Mouse (Mus musculus) gastrocnemius, postnatal 4 days (tissue): Measurements from ENCODE around the gene Rhobtb1. TPM values are rescaled to one million over a fixed set of nuclear protein-coding genes. Genes with fewer than 3 reads are reported as not detected.

Experiments used
- DNase-seq, 2 experiments: peaks; one replicate each; pipeline ENCODE4 v3.0.0; 2021 to 2022; ENCODE audit warnings: low spot score in 2 of 2, mixed read lengths in 2 of 2
- total RNA-seq, 2 experiments: library from RNA; stranded (reverse); gene quantifications; 2 replicates each; pipeline ENCODE4 v1.2.3; 2021

The Rhobtb1 gene
- total RNA-seq, 2 experiments from 2014 or later, result 23.3 to 25.9 TPM

DNA sequence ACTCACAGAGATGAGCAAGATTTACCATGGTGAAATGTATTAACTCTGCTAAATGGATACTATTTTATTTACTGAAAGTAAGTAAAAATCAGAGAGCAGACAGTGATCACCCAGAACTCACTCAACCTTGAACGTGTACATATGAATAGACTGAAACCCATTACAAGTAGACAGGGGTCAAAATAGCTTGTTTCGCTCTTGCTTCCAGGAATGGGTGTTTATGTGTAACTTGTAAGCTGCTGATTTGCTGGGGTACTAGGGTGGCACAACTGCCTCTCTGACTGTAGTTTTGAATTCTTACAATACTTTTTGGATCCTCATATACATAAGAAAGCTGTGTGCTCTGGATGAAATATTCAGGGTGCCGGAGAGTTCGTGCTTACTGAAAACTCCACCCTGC lies 93.9 kb downstream of the Rhobtb1 start:
- no peak for DNase-seq

DNA sequence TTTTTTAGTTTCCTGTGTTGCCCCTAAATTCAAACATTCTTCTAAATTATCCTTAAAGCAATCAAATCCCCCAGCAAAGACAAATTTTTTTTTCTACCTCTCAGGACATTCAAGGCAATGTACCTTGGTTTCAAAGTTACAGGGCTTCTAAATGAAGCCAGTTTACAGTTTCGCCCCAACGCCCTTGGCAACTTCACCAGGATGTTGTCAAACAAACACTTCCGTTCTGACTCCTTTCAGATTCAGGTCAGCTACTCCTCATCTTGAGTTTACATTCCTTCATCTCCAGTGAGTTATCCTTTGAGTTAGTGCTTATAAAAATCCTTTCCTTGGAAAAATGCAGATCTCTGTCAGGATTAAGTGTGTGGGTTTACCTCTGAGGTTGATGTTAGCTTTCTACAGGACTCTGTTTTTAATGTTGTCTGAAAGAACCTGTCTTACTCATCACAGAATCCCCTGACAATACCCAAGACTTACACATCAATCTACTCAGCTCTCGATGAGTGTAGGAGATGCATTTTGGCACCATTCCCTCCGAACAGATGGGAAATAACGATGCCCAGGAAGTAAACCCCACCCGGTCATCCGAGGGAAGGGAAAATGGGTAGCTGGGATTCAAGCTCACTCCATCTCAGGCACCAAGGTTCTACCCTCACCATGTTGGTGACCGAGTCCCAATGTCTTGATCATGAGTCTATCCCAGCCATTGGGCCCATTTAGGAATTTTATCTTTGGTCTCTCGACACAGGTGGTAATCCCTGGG lies 94.9 kb downstream of the Rhobtb1 start:
- no peak for DNase-seq

DNA sequence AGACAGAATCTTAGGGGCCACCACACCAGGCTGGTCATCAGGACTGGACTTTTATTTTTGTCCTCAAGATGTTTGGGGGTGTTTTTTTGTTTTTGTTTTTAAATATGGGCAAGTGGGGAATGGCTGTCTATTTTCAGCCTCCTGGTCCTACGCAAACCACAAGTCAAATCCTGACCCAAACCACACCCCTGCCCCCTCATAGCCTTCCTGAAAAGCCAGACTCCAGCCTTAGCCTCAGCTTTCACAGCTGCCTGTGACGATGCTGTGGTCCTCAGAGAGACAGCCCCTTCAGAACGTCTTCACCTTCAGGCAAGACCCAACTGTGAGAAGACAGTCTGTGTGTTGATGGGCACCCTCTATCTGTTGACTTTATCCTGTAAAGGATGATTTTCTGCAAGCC lies 95.5 kb downstream of the Rhobtb1 start:
- no peak for DNase-seq

DNA sequence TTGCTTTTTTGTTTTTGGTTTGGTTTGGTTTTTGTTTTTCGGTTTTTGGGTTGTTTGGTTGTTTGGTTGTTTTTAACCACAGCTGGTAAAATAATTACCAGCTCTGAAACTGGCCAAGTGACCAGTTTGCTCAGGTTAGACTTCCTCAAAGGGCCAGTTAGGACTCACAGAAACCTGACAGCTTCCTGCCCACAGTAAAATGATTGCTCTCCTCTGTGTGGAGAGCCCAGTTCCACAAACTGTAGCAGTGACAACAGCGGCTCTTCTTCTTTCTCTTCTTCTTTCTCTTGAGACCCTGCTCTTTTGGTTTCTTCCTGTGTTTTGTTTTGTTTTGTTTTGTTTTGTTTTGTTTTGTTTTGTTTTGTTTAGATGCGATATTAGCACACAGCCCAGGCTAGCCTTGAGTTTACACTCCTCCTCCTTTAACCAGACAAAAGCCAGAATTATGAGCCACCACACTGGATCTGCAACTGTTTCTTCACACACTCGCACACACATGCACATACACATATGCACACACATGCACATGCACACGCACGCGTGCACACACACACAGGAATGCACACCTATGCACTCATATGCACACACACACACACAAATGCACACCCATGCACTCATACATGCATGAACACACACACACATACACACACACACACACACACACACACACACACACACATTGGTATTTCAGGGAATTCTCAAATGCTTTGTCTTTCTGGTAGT lies 96.2 kb downstream of the Rhobtb1 start:
- DNase-seq, result no peak

DNA sequence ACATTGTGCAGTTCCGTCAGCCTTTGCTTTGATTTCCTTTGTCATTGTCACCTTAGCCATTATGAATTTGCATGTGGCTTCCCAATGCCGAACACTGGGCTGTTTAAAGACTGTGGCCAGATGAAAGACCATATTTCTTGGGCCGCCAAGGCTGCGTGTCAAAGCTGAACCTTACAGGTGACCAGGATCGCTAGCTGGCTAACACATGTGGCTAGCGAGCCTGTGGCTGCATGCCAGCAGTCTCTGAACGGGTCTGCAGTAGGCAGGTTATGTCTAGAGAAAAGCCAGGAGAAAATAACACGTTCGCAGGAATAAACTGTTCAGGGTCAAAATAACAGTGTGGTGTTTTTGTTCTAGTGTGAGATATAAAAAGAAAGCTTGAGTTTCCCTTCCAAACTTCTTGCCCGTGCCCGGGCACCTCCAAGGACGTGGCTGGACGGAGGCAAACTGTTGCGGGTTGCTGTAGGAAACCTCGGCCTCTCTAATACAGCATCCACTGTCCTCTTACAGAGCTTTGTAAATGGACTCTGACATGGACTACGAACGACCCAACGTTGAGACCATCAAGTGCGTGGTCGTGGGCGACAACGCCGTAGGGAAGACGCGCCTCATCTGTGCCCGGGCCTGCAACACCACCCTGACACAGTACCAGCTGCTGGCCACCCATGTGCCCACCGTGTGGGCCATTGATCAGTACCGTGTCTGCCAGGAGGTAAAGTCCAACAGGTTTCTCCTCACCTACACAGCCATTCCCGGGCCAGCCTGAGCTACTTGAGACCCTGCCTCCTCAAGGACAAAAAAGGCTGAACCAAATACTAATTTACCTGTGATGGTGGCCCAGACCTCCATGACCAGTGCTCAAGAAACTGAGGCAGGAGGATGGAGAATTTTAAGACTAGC lies 97.3 kb downstream of the Rhobtb1 start:
- DNase-seq, result no peak

DNA sequence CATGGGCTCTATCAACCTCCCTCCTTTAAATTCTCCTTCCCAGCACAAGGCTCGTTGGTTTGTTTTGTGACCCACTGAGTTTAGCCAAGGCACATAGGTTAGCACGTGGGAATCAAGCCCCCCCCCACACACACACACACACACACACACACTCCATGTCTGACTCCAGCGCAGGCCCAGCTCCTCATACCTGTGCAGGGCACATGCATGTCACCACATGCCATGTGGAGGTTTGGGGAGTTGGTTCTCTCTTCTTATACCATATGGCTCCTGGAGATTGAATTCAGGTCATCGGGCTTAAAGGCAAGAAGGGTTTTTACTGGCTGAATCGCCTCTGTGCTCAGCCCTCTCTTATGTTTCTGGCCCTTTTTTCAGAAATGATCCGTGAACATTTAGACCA lies 100.0 kb downstream of the Rhobtb1 start:
- DNase-seq, result no peak

DNA sequence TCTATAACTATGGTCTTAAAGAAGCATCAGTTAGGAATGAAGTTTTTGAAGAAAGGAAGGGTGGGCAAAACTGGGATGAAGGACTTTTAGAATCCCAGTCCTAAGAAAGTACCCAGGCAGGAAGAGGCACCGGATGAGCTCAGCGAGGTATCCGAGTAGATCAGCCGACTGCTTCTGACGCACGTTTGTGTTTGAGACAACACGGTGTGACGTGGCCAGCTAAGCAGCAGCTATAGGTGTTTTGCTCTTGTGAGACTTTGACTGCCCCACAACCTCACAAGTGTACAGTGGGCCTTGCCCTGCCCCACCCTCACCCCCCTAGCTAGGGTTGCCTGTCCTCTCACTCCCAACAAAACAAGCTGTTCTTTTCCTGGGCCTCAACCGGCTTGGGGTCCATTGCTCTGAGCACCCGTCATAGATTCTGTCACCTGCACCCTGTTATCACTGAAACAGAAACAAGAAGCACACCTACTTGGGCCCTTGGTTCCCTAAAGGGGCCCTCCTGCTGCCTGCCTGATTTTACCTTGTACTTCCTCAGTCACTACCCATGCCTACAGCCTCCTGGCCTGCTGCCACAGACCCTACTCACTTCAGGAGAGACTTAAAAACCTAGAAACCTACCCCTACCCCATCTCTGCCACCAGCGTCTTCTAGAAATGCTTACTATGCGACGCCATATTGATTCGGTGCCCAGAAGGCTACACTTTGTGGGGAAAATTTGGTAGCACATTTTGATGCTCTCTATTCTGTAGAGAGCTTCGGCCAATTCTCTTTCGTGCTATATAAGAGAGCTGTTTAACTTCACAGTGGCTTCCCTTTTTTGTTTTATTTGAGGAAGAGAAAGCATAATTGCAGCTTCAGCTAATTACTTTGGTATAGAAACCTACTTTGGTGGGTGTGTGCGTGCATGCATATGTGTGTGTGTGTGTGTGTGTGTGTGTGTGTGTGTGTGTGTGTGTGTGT lies 101.2 kb downstream of the Rhobtb1 start:
- DNase-seq, result no peak

DNA sequence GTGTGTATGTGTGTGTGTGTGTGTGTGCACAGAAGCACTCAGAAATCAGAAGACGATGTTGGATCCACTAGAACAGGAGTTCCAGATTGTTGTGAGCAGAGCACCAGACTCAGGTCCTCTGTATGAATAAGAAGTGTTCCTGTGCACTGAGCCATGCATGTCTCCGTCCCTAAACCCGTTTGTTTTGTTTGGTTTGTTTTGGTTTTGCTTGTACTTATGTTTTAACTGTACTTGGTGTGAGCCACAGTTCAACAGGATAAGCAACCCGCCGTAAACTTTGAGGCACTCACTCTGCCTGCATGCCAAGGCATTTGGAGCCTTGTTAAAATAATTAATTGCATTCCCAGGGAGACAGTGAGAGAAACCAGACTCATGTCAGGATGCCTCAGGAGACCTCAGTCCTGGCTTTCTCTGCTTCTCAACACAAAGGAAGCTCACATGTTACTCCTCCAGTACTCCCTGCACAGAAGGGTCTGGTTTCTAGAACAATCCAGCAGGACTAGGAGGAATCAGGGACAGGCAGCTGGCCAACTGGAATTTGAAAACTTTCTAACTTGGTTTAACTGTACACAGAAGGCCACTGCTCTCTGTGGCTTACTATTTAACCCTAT lies 101.9 kb downstream of the Rhobtb1 start:
- peak in 1 of 2 experiments; percentile 55 for DNase-seq

DNA sequence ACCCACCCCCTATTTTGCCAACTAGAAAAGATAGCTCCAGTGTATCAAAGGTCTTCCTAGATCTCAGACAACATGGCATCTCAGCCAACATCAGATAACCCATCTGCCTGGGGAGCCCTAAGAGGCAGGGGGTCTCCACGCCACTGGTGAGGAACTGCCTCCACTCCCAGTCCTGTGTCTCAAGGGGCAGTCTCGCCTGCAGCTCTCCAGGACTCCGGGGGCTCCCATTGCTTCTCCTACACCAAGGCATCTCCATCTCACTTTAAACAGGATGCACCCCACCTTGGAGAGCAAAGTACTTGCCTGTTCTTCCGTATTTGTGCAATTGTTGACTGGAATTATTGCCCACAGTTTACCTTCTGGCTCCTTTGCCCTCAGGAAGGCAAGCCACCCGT lies 102.4 kb downstream of the Rhobtb1 start:
- DNase-seq, result no peak

DNA sequence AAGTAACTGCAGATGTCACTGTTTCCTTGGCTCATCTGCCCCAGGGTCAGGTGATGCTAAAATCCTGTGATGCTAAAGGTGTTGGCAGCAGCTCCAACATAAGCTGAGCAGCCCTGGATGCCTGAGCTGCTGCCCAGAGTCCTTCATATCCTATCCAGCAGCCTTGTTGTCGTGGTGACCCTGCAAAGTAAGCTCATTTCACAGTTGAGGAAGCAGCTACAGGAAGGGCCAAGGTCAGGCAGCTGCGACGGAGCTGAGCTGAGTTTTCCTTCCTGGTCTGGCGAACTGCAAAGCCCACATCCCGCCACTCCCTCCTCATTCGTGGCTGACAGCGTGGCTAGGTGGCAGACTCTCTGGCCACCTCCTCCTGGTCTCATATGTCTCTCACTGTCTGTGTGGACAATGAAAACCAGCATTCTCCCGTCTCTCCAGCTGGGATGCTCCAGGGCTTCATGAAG lies 103.2 kb downstream of the Rhobtb1 start:
- DNase-seq, result peak in 1 of 2 experiments; percentile 54

DNA sequence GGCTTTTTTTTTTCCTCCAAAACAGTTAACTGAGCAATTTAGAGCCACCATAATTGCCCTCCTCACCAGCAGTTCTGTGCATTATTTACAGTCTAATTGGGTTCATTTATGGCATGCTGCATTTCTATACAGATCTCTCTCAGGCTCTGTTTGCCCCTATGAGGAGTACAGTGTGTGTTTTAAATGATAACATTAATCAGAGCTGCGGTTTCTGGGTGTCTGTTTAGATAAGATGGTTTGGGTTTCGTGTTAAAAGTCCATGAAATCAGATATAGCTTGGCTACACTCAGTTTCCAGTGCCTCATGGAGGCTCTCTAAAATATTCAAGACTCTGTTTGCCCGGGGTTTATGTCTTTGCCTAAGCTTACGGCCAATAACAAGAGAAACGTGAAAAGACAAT lies 104.4 kb downstream of the Rhobtb1 start:
- no peak for DNase-seq

DNA sequence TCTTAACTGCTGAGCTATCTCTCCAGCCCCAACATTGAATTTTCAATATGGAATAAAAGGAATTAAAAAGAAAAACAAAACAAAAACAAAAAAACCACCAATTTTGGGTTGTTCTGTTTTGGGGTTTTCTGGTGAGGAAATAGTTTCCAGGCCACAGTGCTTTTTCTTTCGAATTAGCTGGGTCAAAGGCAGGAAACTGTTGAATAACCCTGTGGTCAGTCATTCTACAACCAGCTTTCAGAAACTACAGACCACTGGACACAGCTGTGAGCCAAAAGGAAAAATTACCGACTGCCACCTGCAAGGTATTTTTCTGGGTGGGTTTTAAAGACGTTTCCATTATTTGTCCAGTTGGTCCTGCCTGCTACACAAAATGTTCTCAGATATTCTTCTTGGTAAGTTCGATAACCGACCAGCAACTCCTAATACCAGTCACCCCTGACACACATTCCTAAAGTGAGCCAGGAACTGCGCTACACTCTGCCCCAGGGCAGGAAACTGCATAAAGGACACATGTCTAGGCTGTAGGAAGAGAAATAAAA lies 106.4 kb downstream of the Rhobtb1 start:
- no peak for DNase-seq

DNA sequence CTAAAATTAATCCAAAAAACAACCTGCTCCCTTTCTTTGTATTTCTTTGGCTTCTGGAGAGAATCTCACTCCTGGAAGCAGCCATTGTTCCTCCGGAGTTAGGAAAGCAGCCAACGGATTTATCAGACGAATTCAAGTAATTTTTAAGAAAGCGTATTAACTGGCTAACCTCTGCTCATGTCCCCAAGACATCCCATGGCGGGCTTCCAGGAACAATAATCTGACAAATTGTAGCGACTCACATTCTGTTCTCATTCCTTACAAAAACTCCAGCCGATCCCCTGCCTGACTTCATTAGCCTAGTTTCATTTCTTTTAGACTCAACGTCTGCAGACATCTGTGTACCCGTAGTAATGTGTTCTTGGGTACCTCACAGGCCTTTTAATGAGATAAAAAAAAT lies 107.4 kb downstream of the Rhobtb1 start:
- DNase-seq, result peak in 1 of 2 experiments; percentile 47

DNA sequence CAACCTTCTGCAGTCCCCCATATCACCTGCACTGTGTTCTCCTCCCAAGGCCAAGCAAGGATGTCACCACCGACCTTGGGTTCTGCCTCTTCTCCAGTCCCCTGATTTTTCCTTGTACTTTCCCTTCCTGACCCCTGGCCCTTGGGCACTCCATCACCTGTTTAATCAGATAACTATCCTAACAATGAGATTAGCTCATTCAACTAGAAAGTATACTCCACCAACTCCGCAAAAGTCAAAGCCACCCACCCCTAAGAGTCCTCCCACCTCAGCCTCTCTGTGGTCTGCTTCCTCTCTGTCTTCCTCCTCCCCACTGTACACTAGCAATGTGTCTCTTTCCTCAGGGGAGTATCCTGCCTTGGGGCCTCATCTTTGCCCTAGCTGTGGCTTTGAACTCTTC lies 107.9 kb downstream of the Rhobtb1 start:
- no peak for DNase-seq

DNA sequence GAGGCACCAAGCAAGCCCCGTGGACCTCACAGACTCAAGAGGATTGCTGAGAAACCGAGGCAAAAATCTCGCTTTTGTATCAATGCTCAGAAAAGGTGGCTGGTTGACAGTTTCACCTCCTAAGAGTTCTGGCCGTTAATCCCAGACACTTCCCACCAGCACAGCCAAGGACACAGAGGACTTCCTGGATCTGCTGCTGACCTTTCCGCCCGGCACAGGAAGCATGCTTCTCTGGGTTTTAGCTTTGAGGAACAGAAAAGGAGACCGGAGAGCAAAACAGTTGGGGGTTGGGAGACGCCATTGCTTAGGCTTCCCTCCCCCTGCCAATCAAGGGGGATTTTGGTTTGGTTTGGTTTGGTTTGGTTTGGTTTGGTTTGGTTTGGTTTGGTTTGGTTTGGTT lies 108.7 kb downstream of the Rhobtb1 start:
- DNase-seq, result no peak

DNA sequence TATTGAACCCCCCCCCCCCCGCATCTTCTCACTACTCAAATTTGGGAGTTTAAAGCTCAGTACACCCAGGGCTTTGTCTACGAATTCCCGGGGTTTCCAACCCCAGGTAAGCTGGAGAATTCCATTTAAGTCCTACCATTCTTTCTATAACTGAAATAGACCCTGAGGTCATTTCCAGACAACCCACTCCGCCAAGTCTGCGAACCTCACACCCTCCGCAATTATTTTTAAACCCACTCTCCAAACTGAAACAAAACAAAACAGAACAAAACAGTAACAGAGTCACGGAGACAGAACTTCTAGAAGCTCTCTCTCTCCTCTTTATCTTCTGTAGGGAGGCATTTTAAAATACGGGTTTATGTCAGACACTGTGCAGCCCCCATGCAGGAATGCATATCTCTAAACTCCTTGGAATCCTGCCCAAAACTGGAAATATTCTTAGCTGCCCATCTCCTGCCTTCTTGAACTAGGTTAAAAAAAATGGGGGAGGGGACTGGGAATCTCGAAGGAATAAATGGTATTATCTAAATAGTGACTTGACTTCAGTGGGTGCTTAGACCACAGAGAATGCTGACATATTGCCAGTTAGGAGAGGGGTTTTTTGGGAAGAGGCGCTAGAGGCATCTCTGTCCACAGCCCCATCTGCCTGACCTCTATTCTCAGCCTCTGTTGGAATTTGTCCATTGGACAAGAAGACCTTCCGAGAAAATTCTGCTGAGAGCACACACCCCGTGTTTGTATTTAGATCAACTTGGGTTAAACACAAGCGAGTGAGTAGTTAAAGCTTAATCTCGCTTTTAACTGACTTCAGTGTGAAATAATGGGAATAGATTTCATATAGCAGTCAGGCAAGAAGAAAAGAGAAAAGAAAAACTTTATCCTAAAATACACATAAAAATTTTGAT lies 111.9 kb downstream of the Rhobtb1 start:
- no peak for DNase-seq

DNA sequence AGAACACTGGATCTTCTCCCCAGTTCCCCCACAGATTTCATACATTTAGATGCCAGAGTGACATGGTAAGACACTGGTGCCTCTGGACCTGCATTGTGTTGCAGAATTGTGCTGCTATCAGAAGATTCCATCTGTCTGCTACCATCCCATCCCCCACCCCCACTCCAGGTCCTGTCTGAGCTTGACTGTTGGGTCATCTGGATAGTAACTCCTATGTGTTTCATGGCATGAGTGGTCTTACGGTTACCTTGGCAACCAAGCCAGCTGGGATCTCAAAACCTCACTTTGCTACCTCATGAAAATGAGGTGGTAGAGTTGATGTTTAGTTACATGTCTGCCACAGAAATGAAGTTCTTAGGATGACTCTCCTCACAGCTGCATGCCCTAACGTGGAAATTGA lies 112.7 kb downstream of the Rhobtb1 start:
- no peak for DNase-seq

DNA sequence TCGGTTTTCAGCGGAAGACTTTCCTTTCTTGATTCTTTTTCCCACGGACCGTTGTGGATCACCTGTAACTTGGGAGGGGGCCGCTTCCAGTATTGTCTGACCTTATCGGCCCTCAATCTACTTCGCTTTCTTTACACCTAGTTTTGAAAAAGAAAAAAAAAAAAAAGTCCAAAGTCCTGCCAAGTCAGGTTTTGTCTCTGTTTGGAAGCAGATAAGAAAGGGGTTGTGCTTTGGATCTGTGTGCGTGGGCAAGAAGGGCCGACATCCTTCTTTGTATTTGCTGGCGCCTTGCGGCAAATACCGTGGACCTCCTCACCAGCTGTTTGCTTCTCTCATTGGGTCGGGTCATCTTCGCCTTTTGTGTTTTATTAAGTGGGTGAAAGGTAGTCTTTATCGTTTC lies 114.2 kb downstream of the Rhobtb1 start:
- DNase-seq, result no peak
